Mouse (Mus musculus): ENCODE measurements at regions not wholly inside any gene's neighbourhood (a gene's known extent, or its start where the extent isn't known, plus 50 kb on each side); places are given as distances from the start of the nearest gene placed in this dataset.

GRCm38 (mm10) chr17:15977374-15978031 is 146.7 kb upstream of the Rgmb start:
- TF ChIP-seq POLR2A (IDR thresholded peaks at IDR 0.05; ENCODE audit: extremely low read depth, insufficient read depth, low read length) (no peak), CTCF (IDR thresholded peaks at IDR 0.05; ENCODE audit: extremely low read depth, insufficient read depth, low read length) (no peak)
